Mouse (Mus musculus): ENCODE results near the gene Sspo. TPM values are rescaled to one million over a fixed set of nuclear protein-coding genes. Genes with fewer than 3 reads are reported as not detected.

The Sspo gene
- total and polyA plus RNA-seq, 3 experiments: not detected

- no peak overlapping the region for H3K27ac ChIP-seq (ENCODE audit: control insufficient read depth, low read depth, low read length)
- H3K79me2 ChIP-seq (ENCODE audit: control insufficient read depth, insufficient read depth, low read length, poor library complexity): no peaks in the 10 kb centered on the region
- H3K9ac ChIP-seq (ENCODE audit: control insufficient read depth, low read depth, low read length, poor library complexity, severe bottlenecking): no peak overlapping the region
- no peaks in the 10 kb centered on the region for H3K4me1 ChIP-seq (ENCODE audit: control insufficient read depth in 1 of 2, insufficient read depth in 2 of 2, low read length in 2 of 2)
- DNase-seq (ENCODE audit: low read depth, low spot score): no peak
- TF ChIP-seq ELF1 (IDR thresholded peaks at IDR 0.05; ENCODE audit: low read depth, low read length) (no peak), GABPA (IDR thresholded peaks at IDR 0.05; ENCODE audit: low read depth, low read length) (no peak), CHD2 (IDR thresholded peaks at IDR 0.05; ENCODE audit: low read length) (no peak), KAT2A (conservative IDR thresholded peaks at IDR 0.05; ENCODE audit: low read depth, low read length) (no peak), MEF2A (IDR thresholded peaks at IDR 0.05; ENCODE audit: extremely low read depth, insufficient replicate concordance, low read depth, low read length, poor library complexity, severe bottlenecking) (no peak), NRF1 (IDR thresholded peaks at IDR 0.05; ENCODE audit: insufficient read depth, low read depth, low read length, poor library complexity, severe bottlenecking) (no peak), TAL1 (IDR thresholded peaks at IDR 0.05; ENCODE audit: low read length) (no peak), USF2 (IDR thresholded peaks at IDR 0.05; ENCODE audit: borderline replicate concordance in 1 of 2, insufficient read depth in 1 of 2, low read depth in 1 of 2, low read length in 2 of 2) (no peak), GATA1 (IDR thresholded peaks at IDR 0.05; ENCODE audit: low read depth, low read length) (no peak), POLR2A (IDR thresholded peaks at IDR 0.05; ENCODE audit: control insufficient read depth in 1 of 2, insufficient read depth in 1 of 2, low read depth in 1 of 2, low read length in 2 of 2, poor library complexity in 1 of 2) (no peak), MYB (IDR thresholded peaks at IDR 0.05; ENCODE audit: low read depth, low read length) (no peak), ZC3H11A (IDR thresholded peaks at IDR 0.05; ENCODE audit: low read depth, low read length) (no peak), SMC3 (IDR thresholded peaks at IDR 0.05; ENCODE audit: low read depth, low read length) (no peak), E2F4 (IDR thresholded peaks at IDR 0.05; ENCODE audit: borderline replicate concordance, low read depth, low read length) (no peak), POLR2AphosphoS2 (IDR thresholded peaks at IDR 0.05; ENCODE audit: low read length) (no peak)
- H3K27me3 ChIP-seq (ENCODE audit: control insufficient read depth in 1 of 2, insufficient read depth in 2 of 2, low read length in 2 of 2): no peaks in the 10 kb centered on the region
- no peak overlapping the region for H3K4me3 ChIP-seq (ENCODE audit: control insufficient read depth in 1 of 2, insufficient read depth in 1 of 2, low read depth in 2 of 2, low read length in 2 of 2)
- no peaks in the 10 kb centered on the region for H3K36me3 ChIP-seq (ENCODE audit: control insufficient read depth in 1 of 2, insufficient read depth in 2 of 2, low read length in 2 of 2)
- no peaks in the 10 kb centered on the region for H3K9me3 ChIP-seq (replicated peaks; ENCODE audit: insufficient read depth, low read length)
Observed at GRCm38 (mm10) chr6:48466715-48467114, 18.7 kb downstream of the Sspo start.

GRCm38 (mm10) chr6:48467490-48467889 is 19.5 kb downstream of the Sspo start:
- no peaks in the 10 kb centered on the region for H3K36me3 ChIP-seq (ENCODE audit: control insufficient read depth in 1 of 2, insufficient read depth in 2 of 2, low read length in 2 of 2)
- no peaks in the 10 kb centered on the region for H3K4me1 ChIP-seq (ENCODE audit: control insufficient read depth in 1 of 2, insufficient read depth in 2 of 2, low read length in 2 of 2)
- H3K9me3 ChIP-seq (replicated peaks; ENCODE audit: insufficient read depth, low read length): no peaks in the 10 kb centered on the region
- H3K79me2 ChIP-seq (ENCODE audit: control insufficient read depth, insufficient read depth, low read length, poor library complexity): no peaks in the 10 kb centered on the region
- no peaks in the 10 kb centered on the region for H3K27me3 ChIP-seq (ENCODE audit: control insufficient read depth in 1 of 2, insufficient read depth in 2 of 2, low read length in 2 of 2)
- H3K9ac ChIP-seq (ENCODE audit: control insufficient read depth, low read depth, low read length, poor library complexity, severe bottlenecking): no peak overlapping the region
- TF ChIP-seq KAT2A (conservative IDR thresholded peaks at IDR 0.05; ENCODE audit: low read depth, low read length): no peak
- no peak for TF ChIP-seq ZNF384 (IDR thresholded peaks at IDR 0.05; ENCODE audit: low read depth, low read length)
- TF ChIP-seq ZKSCAN1 (IDR thresholded peaks at IDR 0.05; ENCODE audit: low read depth, low read length): no peak
- TF ChIP-seq SIN3A (IDR thresholded peaks at IDR 0.05; ENCODE audit: low read length): no peak
- TF ChIP-seq SMC3 (IDR thresholded peaks at IDR 0.05; ENCODE audit: low read depth, low read length): no peak
- TF ChIP-seq E2F4 (IDR thresholded peaks at IDR 0.05; ENCODE audit: borderline replicate concordance, low read depth, low read length): no peak
- TF ChIP-seq CHD2 (IDR thresholded peaks at IDR 0.05; ENCODE audit: low read length): no peak
- TF ChIP-seq USF1 (IDR thresholded peaks at IDR 0.05; ENCODE audit: low read depth, low read length): no peak
- no peak for TF ChIP-seq MYC (IDR thresholded peaks at IDR 0.05; ENCODE audit: low read depth, low read length)
- TF ChIP-seq NRF1 (IDR thresholded peaks at IDR 0.05; ENCODE audit: insufficient read depth, low read depth, low read length, poor library complexity, severe bottlenecking): no peak
- no peak for TF ChIP-seq HCFC1 (IDR thresholded peaks at IDR 0.05; ENCODE audit: low read depth, low read length)
- TF ChIP-seq POLR2AphosphoS2 (IDR thresholded peaks at IDR 0.05; ENCODE audit: low read length): no peak
- TF ChIP-seq ELF1 (IDR thresholded peaks at IDR 0.05; ENCODE audit: low read depth, low read length): no peak
- no peak for TF ChIP-seq CTCF (IDR thresholded peaks at IDR 0.05 in 2 of 3, conservative IDR thresholded peaks at IDR 0.05 in 1 of 3; ENCODE audit: control insufficient read depth in 1 of 3, insufficient read depth in 1 of 3, low read depth in 2 of 3, low read length in 3 of 3, poor library complexity in 1 of 3, severe bottlenecking in 1 of 3)
- H3K27ac ChIP-seq (ENCODE audit: control insufficient read depth, low read depth, low read length): no peak overlapping the region
- H3K4me3 ChIP-seq (ENCODE audit: control insufficient read depth in 1 of 2, insufficient read depth in 1 of 2, low read depth in 2 of 2, low read length in 2 of 2): no peak overlapping the region
- DNase-seq (ENCODE audit: low read depth, low spot score): no peak
